Mouse (Mus musculus) gastrocnemius, postnatal 25 days (tissue): Measurements from ENCODE around the gene Lrrc14b. TPM values are rescaled to one million over a fixed set of nuclear protein-coding genes. Genes with fewer than 3 reads are reported as not detected.

Source experiments
- microRNA-seq, 2 experiments: library from miRNA; unstranded; fragments of <30 nt; microRNA quantifications; one replicate each; pipeline ENCODE4 v1.2.0; 2021; ENCODE audit warnings: borderline replicate concordance in 2 of 2
- total RNA-seq, 2 experiments: library from RNA; stranded (reverse); gene quantifications; 1 replicate in 1 of 2; 2 replicates in 1 of 2; pipeline ENCODE4 v1.2.3; 2021

The Lrrc14b gene
- total RNA-seq, 2 experiments from 2014 or later: 69.7 to 84.2 TPM

Small RNAs within 50 kb of the gene (microRNA-seq; reads per million reads assigned to microRNA genes)
- 0 reads per million in 2 experiments for gene Mir692-3

Other genes starting within 250 kb of the Lrrc14b start
- under 1 TPM; 0.13 to 0.32 TPM for gene Slc9a3, start 242.5 kb downstream of the Lrrc14b start, total RNA-seq
- gene Exoc3, start 155.3 kb downstream of the Lrrc14b start, total RNA-seq: 10 to 100 TPM; 29.7 to 33.5 TPM
- gene Ahrr, start 71.7 kb downstream of the Lrrc14b start, total RNA-seq: not detected
- 10 to 100 TPM; 16.3 to 20.3 TPM for gene Pdcd6, start 46.4 kb downstream of the Lrrc14b start, total RNA-seq
- 100 to 1,000 TPM; 660 to 663 TPM for gene Sdha, start 13.7 kb downstream of the Lrrc14b start, total RNA-seq
- 10 to 100 TPM; 39.8 to 42.3 TPM for gene Ccdc127, start 13.7 kb downstream of the Lrrc14b start, total RNA-seq
- gene Zfp72, start 26.8 kb upstream of the Lrrc14b start, total RNA-seq: 1 to 10 TPM; 2.6 to 2.7 TPM
- 100 to 1,000 TPM; 203 to 229 TPM for gene Ftl1-ps1, start 35.7 kb upstream of the Lrrc14b start, total RNA-seq
- gene Zfp825, start 130.0 kb upstream of the Lrrc14b start, total RNA-seq: 1 to 10 TPM; 4.9 to 5.9 TPM